Mouse (Mus musculus): ENCODE measurements around the gene Tyms. TPM values are rescaled to one million over a fixed set of nuclear protein-coding genes. Genes with fewer than 3 reads are reported as not detected.

Tyms gene
- 47.8 and 64.1 TPM in 2 replicates for polyA plus RNA-seq (2012; rRNA removed)

DNA sequence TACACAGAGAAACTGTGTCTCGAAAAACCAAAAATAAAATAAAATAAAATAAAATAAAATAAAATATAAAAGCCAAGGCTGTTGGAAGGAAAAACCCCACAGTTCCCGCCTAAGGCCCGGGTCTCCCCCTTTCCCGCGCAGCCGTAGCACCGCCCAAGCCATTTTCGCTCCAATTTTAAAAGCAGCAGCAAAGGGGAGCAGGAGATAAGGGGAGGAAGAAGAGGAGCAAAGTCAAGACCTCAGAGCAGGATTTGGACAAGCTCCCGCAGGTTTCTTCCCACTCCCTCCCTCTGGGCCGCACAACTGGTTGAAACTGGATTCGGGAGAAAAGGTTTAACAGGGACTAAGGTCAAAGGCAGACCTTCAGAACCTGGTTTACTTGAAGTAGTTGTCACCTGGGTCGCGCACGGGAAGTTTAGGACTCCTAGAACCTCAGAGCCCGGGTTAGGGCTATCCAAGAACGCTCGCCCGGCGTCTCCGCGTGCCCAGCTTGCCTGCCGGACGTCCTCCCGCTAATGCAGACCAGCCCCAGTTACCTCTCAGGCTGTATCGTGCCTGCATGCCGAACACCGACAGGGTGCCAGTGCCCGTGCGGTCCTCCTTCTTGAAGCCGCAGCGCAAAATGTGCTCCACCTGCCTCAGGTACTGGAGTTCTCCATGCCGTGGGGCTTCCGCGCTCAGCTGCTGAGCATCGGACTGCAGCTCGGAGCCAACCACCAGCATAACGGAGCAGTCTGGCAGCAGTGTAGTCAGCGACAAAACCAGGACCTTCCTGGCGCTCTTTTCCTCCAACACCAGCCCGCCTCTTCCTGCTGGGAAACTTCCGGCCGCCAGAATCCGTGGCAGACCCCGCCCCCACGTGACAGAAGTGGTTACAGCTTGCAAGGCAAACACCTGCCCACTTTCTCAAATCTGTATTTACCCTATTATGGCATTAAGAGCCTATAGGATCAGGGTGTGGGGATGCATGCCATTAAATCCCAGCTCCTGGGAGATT, at the start of gene Tyms:
Tyms (minus strand) TSS at position 793 of the 997 bp plus-strand sequence.

DNA sequence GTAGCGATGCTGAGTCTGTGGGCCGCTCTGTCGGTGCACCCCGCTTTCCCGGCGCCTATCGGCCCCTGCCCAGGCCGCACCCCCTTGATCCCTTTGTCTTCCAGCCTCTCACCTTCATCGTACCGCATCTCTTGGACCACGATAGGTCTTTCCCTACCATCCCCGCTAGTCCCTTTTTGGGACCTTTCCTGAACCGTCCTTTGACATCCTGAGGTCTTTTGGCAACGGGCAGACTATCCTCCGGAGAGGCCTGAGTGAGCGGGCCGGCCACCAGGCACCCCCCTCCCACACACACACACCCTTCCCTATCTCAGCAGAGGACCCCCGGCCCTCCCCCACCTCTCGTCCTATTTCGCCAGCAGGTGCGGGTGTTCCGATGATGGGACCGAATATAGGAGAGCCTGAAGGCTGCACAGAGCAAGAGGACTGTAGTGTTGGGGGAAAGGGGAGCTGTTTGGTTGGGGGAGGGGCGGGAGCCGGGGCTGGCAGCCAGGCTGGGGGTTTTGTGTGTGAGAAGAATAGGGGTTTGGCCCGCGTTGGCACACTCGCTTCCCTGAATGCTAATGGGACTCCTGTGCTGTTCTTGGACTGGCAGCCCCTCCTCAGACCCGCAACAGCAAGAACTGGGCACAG, 32.4 kb upstream of the Tyms start, which contains the start of gene 3110082J24Rik:
3110082J24Rik (minus strand) TSS at position 419 of the 633 bp plus-strand sequence.

DNA sequence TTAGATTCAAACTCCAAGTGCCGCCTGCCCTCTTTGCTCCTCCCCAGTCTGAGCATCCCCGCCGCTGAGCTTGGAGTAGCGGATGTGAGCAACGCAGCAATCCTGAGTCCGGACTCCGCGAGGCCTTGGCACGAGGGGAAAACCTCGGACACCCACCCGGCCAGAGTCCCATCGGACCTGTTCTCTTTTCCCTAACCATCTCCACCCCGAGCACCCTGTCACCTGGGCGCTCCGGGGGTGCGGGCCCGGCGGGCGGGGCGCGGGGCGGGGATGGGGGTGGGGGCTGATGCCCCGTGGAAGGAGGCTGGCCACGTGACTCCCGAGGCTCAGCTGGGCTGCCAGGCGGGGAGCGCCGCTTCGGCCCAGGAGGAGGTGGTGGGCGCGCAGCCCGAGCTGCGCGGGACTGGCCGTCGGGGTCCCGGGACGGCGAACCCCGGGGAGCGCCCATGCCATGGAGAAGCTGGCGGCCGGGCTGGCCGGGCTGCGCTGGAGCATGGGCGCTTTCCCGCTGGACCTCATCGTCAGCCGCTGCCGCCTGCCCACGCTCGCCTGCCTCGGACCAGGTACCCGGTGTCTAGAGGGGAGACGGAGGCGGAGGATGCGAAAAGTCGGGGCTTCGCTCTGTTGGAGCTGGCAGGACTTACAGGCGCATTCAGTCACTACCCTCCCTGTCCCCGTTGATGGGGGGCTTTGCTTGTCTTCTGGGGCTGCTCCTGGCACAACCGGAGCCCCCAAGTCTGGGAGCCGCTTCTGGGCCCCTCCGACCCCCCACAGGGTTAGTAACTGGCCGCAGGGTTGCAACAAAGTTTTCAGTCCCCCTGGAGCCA, 31.6 kb upstream of the Tyms start, which contains the start of gene Garem2:
Garem2 (plus strand) TSS at position 321 of the 827 bp plus-strand sequence.

DNA sequence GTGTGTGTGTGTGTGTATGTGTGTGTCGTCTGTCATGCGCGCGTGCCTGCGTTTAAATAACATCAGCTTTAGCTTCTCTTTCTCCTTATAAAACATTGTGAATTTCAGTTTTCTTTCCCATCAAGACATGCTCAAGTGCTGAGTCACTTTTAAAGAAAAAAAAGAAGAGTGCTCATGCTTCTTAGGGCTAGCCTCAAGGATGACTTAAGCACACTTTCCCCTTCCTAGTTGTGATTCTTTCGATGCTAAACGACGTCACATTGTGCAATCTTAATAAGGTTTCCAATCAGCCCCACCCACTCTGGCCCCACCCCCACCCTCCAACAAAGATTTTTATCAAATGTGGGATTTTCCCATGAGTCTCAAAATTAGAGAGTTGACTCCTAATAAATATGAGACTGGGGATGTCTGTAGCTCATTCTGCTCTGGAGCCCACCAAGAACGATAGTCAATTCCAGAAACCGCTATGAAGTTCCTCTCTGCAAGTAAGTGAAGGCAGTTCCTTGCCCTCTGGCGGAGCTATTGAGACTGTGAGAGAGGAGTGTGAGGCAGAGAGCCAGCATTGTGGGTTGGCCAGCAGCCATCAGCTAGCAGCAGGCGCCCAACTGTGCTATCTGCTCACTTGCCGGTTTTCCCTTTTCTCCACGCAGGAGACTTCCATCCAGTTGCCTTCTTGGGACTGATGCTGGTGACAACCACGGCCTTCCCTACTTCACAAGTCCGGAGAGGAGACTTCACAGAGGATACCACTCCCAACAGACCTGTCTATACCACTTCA, 60.5 kb downstream of the Tyms start, which contains the start of gene Il6:
Il6 (plus strand) TSS at position 389 of the 778 bp plus-strand sequence.

Other genes starting within 250 kb of the Tyms start
- gene Il6, start 60.5 kb downstream of the Tyms start, polyA plus RNA-seq (2012; rRNA removed): 0.20 TPM in 1 of 2 replicates, not detected in the other
- 1.0 and 1.5 TPM in 2 replicates for gene Garem2, start 31.5 kb upstream of the Tyms start, polyA plus RNA-seq (2012; rRNA removed)
- gene 3110082J24Rik, start 32.5 kb upstream of the Tyms start, polyA plus RNA-seq (2012; rRNA removed): not detected in 2 replicates
- gene Hadha, start 81.5 kb upstream of the Tyms start, polyA plus RNA-seq (2012; rRNA removed): 72.5 and 79.0 TPM in 2 replicates
- 83.2 and 131 TPM in 2 replicates for gene Hadhb, start 81.6 kb upstream of the Tyms start, polyA plus RNA-seq (2012; rRNA removed)
- 0.08 and 0.10 TPM in 2 replicates for gene Adgrf3, start 132.1 kb upstream of the Tyms start, polyA plus RNA-seq (2012; rRNA removed)
- gene Selenoi, start 159.0 kb upstream of the Tyms start, polyA plus RNA-seq (2012; rRNA removed): 28.6 and 29.5 TPM in 2 replicates
- gene Drc1, start 207.8 kb upstream of the Tyms start, polyA plus RNA-seq (2012; rRNA removed): 0.79 and 1.8 TPM in 2 replicates